Mouse (Mus musculus): ENCODE measurements around the gene Ppp1r2.

Ppp1r2 gene

GRCm38 (mm10) chr16:31290281-31290680, 15.2 kb upstream of the Ppp1r2 start:
- DNase-seq (ENCODE audit: extremely low spot score) = no peak

GRCm38 (mm10) chr16:31287712-31288111, 12.6 kb upstream of the Ppp1r2 start:
- no peak for DNase-seq (ENCODE audit: extremely low spot score)

GRCm38 (mm10) chr16:31286801-31287488, 11.9 kb upstream of the Ppp1r2 start:
- no peak for DNase-seq (ENCODE audit: extremely low spot score)

GRCm38 (mm10) chr16:31281981-31282380, 6.9 kb upstream of the Ppp1r2 start:
- no peak for DNase-seq (ENCODE audit: extremely low spot score)

GRCm38 (mm10) chr16:31280176-31280575, 5.1 kb upstream of the Ppp1r2 start:
- DNase-seq (ENCODE audit: extremely low spot score) = no peak

GRCm38 (mm10) chr16:31278581-31278980, 3.5 kb upstream of the Ppp1r2 start:
- no peak for DNase-seq (ENCODE audit: extremely low spot score)

GRCm38 (mm10) chr16:31278081-31278480, 3.0 kb upstream of the Ppp1r2 start:
- no peak for DNase-seq (ENCODE audit: extremely low spot score)

GRCm38 (mm10) chr16:31276962-31277361, 1.9 kb upstream of the Ppp1r2 start:
- no peak for DNase-seq (ENCODE audit: extremely low spot score)

- no peak for DNase-seq (ENCODE audit: extremely low spot score)
These were observed 1.5 kb upstream of the Ppp1r2 start for GRCm38 (mm10) chr16:31276539-31276938.

GRCm38 (mm10) chr16:31274084-31274483, 993 bp downstream of the Ppp1r2 start:
- no peak for DNase-seq (ENCODE audit: extremely low spot score)

- DNase-seq (ENCODE audit: extremely low spot score) = no peak
These were observed 8.4 kb downstream of the Ppp1r2 start for GRCm38 (mm10) chr16:31266692-31267091.

GRCm38 (mm10) chr16:31256151-31256550, 18.9 kb downstream of the Ppp1r2 start:
- DNase-seq (ENCODE audit: extremely low spot score) = no peak

- DNase-seq (ENCODE audit: extremely low spot score) = no peak
These were observed 19.4 kb downstream of the Ppp1r2 start for GRCm38 (mm10) chr16:31255685-31256084.

- DNase-seq (ENCODE audit: extremely low spot score) = no peak
These were observed 25.7 kb downstream of the Ppp1r2 start for GRCm38 (mm10) chr16:31249401-31249800.

- no peak for DNase-seq (ENCODE audit: extremely low spot score)
These were observed 26.4 kb downstream of the Ppp1r2 start for GRCm38 (mm10) chr16:31248717-31249116.

- no peak for DNase-seq (ENCODE audit: extremely low spot score)
These were observed 27.6 kb downstream of the Ppp1r2 start for GRCm38 (mm10) chr16:31247442-31247841.

- DNase-seq (ENCODE audit: extremely low spot score) = no peak
These were observed 31.0 kb downstream of the Ppp1r2 start for GRCm38 (mm10) chr16:31244053-31244452.

- no peak for DNase-seq (ENCODE audit: extremely low spot score)
These were observed 33.6 kb downstream of the Ppp1r2 start for GRCm38 (mm10) chr16:31241433-31241832.

- no peak for DNase-seq (ENCODE audit: extremely low spot score)
These were observed 34.5 kb downstream of the Ppp1r2 start for GRCm38 (mm10) chr16:31240569-31240968.

GRCm38 (mm10) chr16:31238281-31238680, 36.8 kb downstream of the Ppp1r2 start:
- no peak for DNase-seq (ENCODE audit: extremely low spot score)

- DNase-seq (ENCODE audit: extremely low spot score) = peak; percentile 31
These were observed 39.4 kb downstream of the Ppp1r2 start for GRCm38 (mm10) chr16:31235457-31236310.

GRCm38 (mm10) chr16:31234808-31235456, 40.1 kb downstream of the Ppp1r2 start:
- DNase-seq (ENCODE audit: extremely low spot score) = no peak

GRCm38 (mm10) chr16:31234356-31234755, 40.7 kb downstream of the Ppp1r2 start:
- DNase-seq (ENCODE audit: extremely low spot score) = no peak

All from embryo, embryonic 9.5 days (tissue).